14 mouse cellular contexts compared by ENCODE assay signal in the genomic region with DNA sequence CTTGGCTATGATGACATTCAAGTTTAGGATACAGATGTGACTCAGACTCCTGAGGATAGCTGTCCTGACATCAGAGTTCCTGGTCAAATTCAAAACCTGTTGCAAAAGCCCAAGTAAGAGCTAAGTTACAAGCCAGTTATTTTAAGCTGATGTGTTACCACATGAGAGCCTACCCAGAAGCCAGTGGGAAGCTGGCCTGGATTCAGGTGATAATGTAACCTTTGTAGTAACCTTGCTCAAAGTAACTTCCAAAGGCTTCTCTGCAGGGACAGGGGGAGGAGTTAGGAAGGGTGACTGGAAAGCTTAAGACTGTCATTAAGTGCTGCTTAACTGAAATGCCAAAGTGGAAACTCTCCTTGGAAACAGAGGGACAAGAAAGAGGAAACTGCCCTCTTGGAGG.
DNase-seq lines count a peak whose midpoint lies in the region; ATAC-seq and TF ChIP-seq lines count a peak whose summit lies in the region.
"Had no signal": no experiment of that assay in that cellular context is flagged by ENCODE, and none has a peak within 500 bp of the region (broad histone marks: within the 10 kb centered on the region; RNA-seq: fewer than 3 reads in every experiment).

No protein-coding gene starts in this region.

- no peaks in the 10 kb centered on the region for H3K27me3 ChIP-seq in kidney, adult 2 months (replicated peaks; ENCODE audit: control insufficient read depth, insufficient read depth, low read length)
- no peaks in the 10 kb centered on the region for H3K27me3 ChIP-seq in heart, embryonic 10.5 days (ENCODE audit: insufficient read depth, poor library complexity, severe bottlenecking)
- H3K27me3 ChIP-seq in lung, postnatal 0 days (replicated peaks; ENCODE audit: insufficient read depth, low read length), result no peaks in the 10 kb centered on the region
- H3K27me3 ChIP-seq in hindbrain, embryonic 16.5 days (replicated peaks; ENCODE audit: control insufficient read depth, insufficient read depth, low read length), result no peaks in the 10 kb centered on the region

- no peaks in the 10 kb centered on the region for H3K36me3 ChIP-seq in kidney, adult 2 months (ENCODE audit: control insufficient read depth, insufficient read depth, low read length)
- peaks cover 7% of the 10 kb centered on the region; the same call in 1 of the 2 replicates for H3K36me3 ChIP-seq in heart, embryonic 10.5 days
- no peaks in the 10 kb centered on the region for H3K36me3 ChIP-seq in lung, postnatal 0 days (ENCODE audit: insufficient read depth, low read length)
- H3K36me3 ChIP-seq in hindbrain, embryonic 16.5 days (ENCODE audit: control insufficient read depth, insufficient read depth, low read length), result no peaks in the 10 kb centered on the region; the same call in 1 of the 2 replicates
- H3K36me3 ChIP-seq: midbrain, embryonic 10.5 days had no signal

- H3K9ac ChIP-seq in lung, postnatal 0 days (replicated peaks; ENCODE audit: low read depth), result no peak overlapping the region
- no peak overlapping the region for H3K9ac ChIP-seq in hindbrain, embryonic 16.5 days (ENCODE audit: low read depth, low read length)

- peak; percentile 53 for TF ChIP-seq EP300 in lung, postnatal 0 days (IDR thresholded peaks at IDR 0.05)

- H3K4me1 ChIP-seq in kidney, adult 2 months (ENCODE audit: control insufficient read depth, insufficient read depth, low read length), result peaks cover 12% of the 10 kb centered on the region; the same call in 1 of the 2 replicates
- H3K4me1 ChIP-seq in heart, embryonic 10.5 days, result peaks cover 27% of the 10 kb centered on the region
- H3K4me1 ChIP-seq in lung, postnatal 0 days (ENCODE audit: insufficient read depth, low read depth, low read length), result no peaks in the 10 kb centered on the region
- H3K4me1 ChIP-seq in hindbrain, embryonic 16.5 days (ENCODE audit: control insufficient read depth, insufficient read depth, low read depth, low read length), result no peaks in the 10 kb centered on the region

- H3K4me3 ChIP-seq in kidney, adult 2 months (ENCODE audit: insufficient read depth, low read depth, low read length), result no peak overlapping the region
- no peak overlapping the region for H3K4me3 ChIP-seq in heart, embryonic 10.5 days
- no peak overlapping the region for H3K4me3 ChIP-seq in lung, postnatal 0 days (ENCODE audit: low read depth, low read length)
- H3K4me3 ChIP-seq in hindbrain, embryonic 16.5 days (ENCODE audit: low read length), result no peak overlapping the region
- H3K4me3 ChIP-seq: midbrain, embryonic 10.5 days had no signal

- peak; percentile 90 for ATAC-seq in lung, postnatal 0 days
- ATAC-seq in hindbrain, embryonic 16.5 days, result no peak
- ATAC-seq: intestine, postnatal 0 days had no signal

- H3K9me3 ChIP-seq in heart, embryonic 10.5 days, result no peaks in the 10 kb centered on the region
- H3K9me3 ChIP-seq in lung, postnatal 0 days (ENCODE audit: low read length), result no peaks in the 10 kb centered on the region
- no peaks in the 10 kb centered on the region for H3K9me3 ChIP-seq in hindbrain, embryonic 16.5 days (ENCODE audit: control insufficient read depth, low read length)
- H3K9me3 ChIP-seq: midbrain, embryonic 10.5 days had no signal

- no peak overlapping the region for H3K4me2 ChIP-seq in lung, postnatal 0 days (replicated peaks; ENCODE audit: low read depth, low read length)
- H3K4me2 ChIP-seq in hindbrain, embryonic 16.5 days (ENCODE audit: low read length), result no peak overlapping the region

- H3K27ac ChIP-seq in kidney, adult 2 months (ENCODE audit: insufficient read depth, low read depth, low read length), result peak overlapping the region; percentile 78
- peak overlapping the region; percentile 74 for H3K27ac ChIP-seq in heart, embryonic 10.5 days
- no peak overlapping the region for H3K27ac ChIP-seq in lung, postnatal 0 days (ENCODE audit: low read length)
- no peak overlapping the region for H3K27ac ChIP-seq in hindbrain, embryonic 16.5 days (ENCODE audit: low read depth, low read length)
- H3K27ac ChIP-seq: midbrain, embryonic 10.5 days had no signal

- no peak for TF ChIP-seq POLR2A in kidney, adult 2 months (IDR thresholded peaks at IDR 0.05; ENCODE audit: low read depth, low read length)

- DNase-seq in kidney, adult 2 months, result peak; percentile 61
- DNase-seq in kidney, postnatal 4 days, result no peak
- peak; percentile 7 for DNase-seq in adipocyte (ENCODE audit: low spot score)
- no peak for DNase-seq in heart, embryonic 10.5 days (ENCODE audit: low spot score)
- peak; percentile 90 for DNase-seq in lung, postnatal 0 days (ENCODE audit: low spot score)
- DNase-seq in right cerebral cortex, postnatal 25 days, result no peak
- no peak for DNase-seq in urinary bladder, adult 2 months (ENCODE audit: low spot score)
- DNase-seq: adrenal gland, postnatal 25 days; cerebellum, adult 11 months; left cerebral cortex, postnatal 4 days; spleen, adult 18-20 months had no signal

- no peak for TF ChIP-seq CTCF in kidney, adult 2 months (conservative IDR thresholded peaks at IDR 0.05; ENCODE audit: insufficient read depth, insufficient read length, low read depth, low read length)
- TF ChIP-seq CTCF in lung, postnatal 0 days (IDR thresholded peaks at IDR 0.05), result no peak

Comparison
In these comparisons a context has a peak if more than half of its experiments do, and no peak if none do; other contexts are left out.
1. DNase-seq: peak in kidney, adult 2 months (single experiment), adipocyte (single experiment) and lung, postnatal 0 days (single experiment); none in kidney, postnatal 4 days (0 of 2), heart, embryonic 10.5 days (single experiment), right cerebral cortex, postnatal 25 days (single experiment) and urinary bladder, adult 2 months (single experiment).
2. H3K27ac ChIP-seq: peak in kidney, adult 2 months (single experiment) and heart, embryonic 10.5 days (single experiment); none in lung, postnatal 0 days (single experiment) and hindbrain, embryonic 16.5 days (single experiment).